Mouse (Mus musculus) gastrocnemius, adult 8-10 months (tissue): Measurements from ENCODE around the gene Fmn2. TPM values are rescaled to one million over a fixed set of nuclear protein-coding genes. Genes with fewer than 3 reads are reported as not detected.

Source experiments
- DNase-seq, 2 experiments: peaks; one replicate each; pipeline ENCODE4 v3.0.0; 2022; ENCODE audit warnings: low spot score in 2 of 2
- total RNA-seq, 4 experiments: library from RNA; stranded (reverse); gene quantifications; 2 replicates each; pipeline ENCODE4 v1.2.4; 2022

Fmn2 gene
- total RNA-seq, 4 experiments from 2014 or later = 0.07 to 0.46 (median 0.31) TPM

GRCm38 (mm10) chr1:174771871-174772281, 270.3 kb downstream of the Fmn2 start:
- no peak for DNase-seq

- DNase-seq = no peak
These were observed 279.4 kb downstream of the Fmn2 start for GRCm38 (mm10) chr1:174781037-174781436.

- no peak for DNase-seq
These were observed 287.0 kb downstream of the Fmn2 start for GRCm38 (mm10) chr1:174788617-174789016.

- DNase-seq = no peak
These were observed 310.2 kb downstream of the Fmn2 start for GRCm38 (mm10) chr1:174811846-174812245.

- no peak for DNase-seq
These were observed 324.9 kb downstream of the Fmn2 start for GRCm38 (mm10) chr1:174826562-174826961.

- no peak for DNase-seq
These were observed 335.2 kb downstream of the Fmn2 start for GRCm38 (mm10) chr1:174836861-174837260.

GRCm38 (mm10) chr1:174844786-174845185, 343.2 kb downstream of the Fmn2 start:
- no peak for DNase-seq

GRCm38 (mm10) chr1:174856188-174856587, 354.6 kb downstream of the Fmn2 start:
- DNase-seq = no peak

- peak; percentile 27 to 51 for DNase-seq
These were observed 358.9 kb downstream of the Fmn2 start for GRCm38 (mm10) chr1:174860407-174861118.

Other genes starting within 250 kb of the Fmn2 start
- gene Olfr419, start 249.8 kb upstream of the Fmn2 start, total RNA-seq = not detected
- not detected for gene Mptx1, start 171.3 kb upstream of the Fmn2 start, total RNA-seq
- not detected for gene Olfr417, start 136.7 kb upstream of the Fmn2 start, total RNA-seq
- not detected for gene Olfr248, start 110.8 kb upstream of the Fmn2 start, total RNA-seq
- not detected for gene Olfr414, start 77.8 kb upstream of the Fmn2 start, total RNA-seq
- gene Olfr220, start 59.7 kb upstream of the Fmn2 start, total RNA-seq = not detected